Mouse (Mus musculus): ENCODE data around the gene Prkaa2. TPM values are rescaled to one million over a fixed set of nuclear protein-coding genes. Genes with fewer than 3 reads are reported as not detected.
A peak's percentile ranks its signal among the peaks of the same experiment; 100 is the strongest.

Gene Prkaa2
- polyA plus RNA-seq (2016; fragmentation: Nextera tagmentation; extraction: Ambion mirVana): 21.2 and 40.2 TPM in 2 replicates

- Histone ChIP-seq H3K27ac (peak within 1 kb of the TSS; percentile 94), H3K4me3 (peak within 1 kb of the TSS; percentile 82), H3K27me3 (ENCODE audit: insufficient read depth, poor library complexity, severe bottlenecking) (no peaks in the 10 kb centered on the region), H3K4me1 (peaks cover 13% of the 10 kb centered on the region), H3K9me3 (no peaks in the 10 kb centered on the region), H3K36me3 (no peaks in the 10 kb centered on the region)
- under 1% methylated on average over 72 of the region's 80 CpGs for WGBS
- peak; percentile 80 for DNase-seq (ENCODE audit: low spot score)
These were observed at the start of gene Prkaa2 for GRCm38 (mm10) chr4:105109199-105109989. Gene Prkaa2, minus strand, starts transcription at chr4:105109890.

- WGBS: 31% methylated on average over 6 of the region's 6 CpGs
- Histone ChIP-seq H3K4me1 (peaks cover 18% of the 10 kb centered on the region), H3K4me3 (peak overlapping the region; percentile 97), H3K27ac (no peak overlapping the region), H3K27me3 (ENCODE audit: insufficient read depth, poor library complexity, severe bottlenecking) (peaks cover 3% of the 10 kb centered on the region; the same call in 1 of the 2 replicates), H3K36me3 (0 out of 2 replicates have a peak, but pooled peaks cover 12% of the 10 kb centered on the region), H3K9me3 (no peaks in the 10 kb centered on the region)
- no peak for DNase-seq (ENCODE audit: low spot score)
These were observed 49.8 kb upstream of the Prkaa2 start for GRCm38 (mm10) chr4:105159531-105159870.

GRCm38 (mm10) chr4:105158651-105159530 lies 49.2 kb upstream of the Prkaa2 start:
- no peak for DNase-seq (ENCODE audit: low spot score)

GRCm38 (mm10) chr4:105158169-105158555 lies 48.5 kb upstream of the Prkaa2 start:
- WGBS: under 1% methylated on average over 26 of the region's 26 CpGs
- Histone ChIP-seq H3K27me3 (ENCODE audit: insufficient read depth, poor library complexity, severe bottlenecking) (peaks cover 3% of the 10 kb centered on the region; the same call in 1 of the 2 replicates), H3K4me1 (peaks cover 14% of the 10 kb centered on the region), H3K36me3 (0 out of 2 replicates have a peak, but pooled peaks cover 10% of the 10 kb centered on the region), H3K27ac (peak overlapping the region; percentile 93), H3K4me3 (peak overlapping the region; percentile 97), H3K9me3 (no peaks in the 10 kb centered on the region)
- peak; percentile 92 for DNase-seq (ENCODE audit: low spot score)

More at GRCm38 (mm10) chr4:105158651-105159530, 49.2 kb upstream of the Prkaa2 start:
- Histone ChIP-seq H3K27me3 (ENCODE audit: insufficient read depth, poor library complexity, severe bottlenecking) (peaks cover 3% of the 10 kb centered on the region; the same call in 1 of the 2 replicates), H3K4me1 (peaks cover 16% of the 10 kb centered on the region), H3K9me3 (no peaks in the 10 kb centered on the region), H3K4me3 (peak overlapping the region; percentile 97), H3K27ac (peak overlapping the region; percentile 93), H3K36me3 (0 out of 2 replicates have a peak, but pooled peaks cover 10% of the 10 kb centered on the region)
- 2% methylated on average over 18 of the region's 18 CpGs for WGBS

GRCm38 (mm10) chr4:105157276-105158168 lies 47.8 kb upstream of the Prkaa2 start, which contains the start of gene Plpp3:
Gene Plpp3, plus strand, starts transcription at chr4:105157347.
- WGBS: under 1% methylated on average over 76 of the region's 77 CpGs
- H3K27me3 ChIP-seq (ENCODE audit: insufficient read depth, poor library complexity, severe bottlenecking): peaks cover 3% of the 10 kb centered on the region; the same call in 1 of the 2 replicates
- DNase-seq (ENCODE audit: low spot score): peak; percentile 88
- H3K36me3 ChIP-seq: 0 out of 2 replicates have a peak, but pooled peaks cover 7% of the 10 kb centered on the region
- peaks cover 14% of the 10 kb centered on the region for H3K4me1 ChIP-seq
- H3K27ac ChIP-seq: peak within 1 kb of the TSS; percentile 93
- H3K4me3 ChIP-seq: peak within 1 kb of the TSS; percentile 97
- no peaks in the 10 kb centered on the region for H3K9me3 ChIP-seq

GRCm38 (mm10) chr4:105156955-105157275 lies 47.2 kb upstream of the Prkaa2 start:
- peak overlapping the region; percentile 97 for H3K4me3 ChIP-seq
- peak overlapping the region; percentile 93 for H3K27ac ChIP-seq
- 0 out of 2 replicates have a peak, but pooled peaks cover 6% of the 10 kb centered on the region for H3K36me3 ChIP-seq
- H3K9me3 ChIP-seq: no peaks in the 10 kb centered on the region
- no peak for DNase-seq (ENCODE audit: low spot score)
- H3K4me1 ChIP-seq: peaks cover 14% of the 10 kb centered on the region
- peaks cover 3% of the 10 kb centered on the region; the same call in 1 of the 2 replicates for H3K27me3 ChIP-seq (ENCODE audit: insufficient read depth, poor library complexity, severe bottlenecking)
- WGBS: 1% methylated on average over 4 of the region's 4 CpGs

- no peak for DNase-seq (ENCODE audit: low spot score)
- H3K4me1 ChIP-seq: peaks cover 14% of the 10 kb centered on the region
These were observed 46.6 kb upstream of the Prkaa2 start for GRCm38 (mm10) chr4:105156281-105156680.

GRCm38 (mm10) chr4:105153227-105153626 lies 43.5 kb upstream of the Prkaa2 start:
- DNase-seq (ENCODE audit: low spot score): no peak
- peaks cover 3% of the 10 kb centered on the region; the same call in 1 of the 2 replicates for H3K27me3 ChIP-seq (ENCODE audit: insufficient read depth, poor library complexity, severe bottlenecking)
- H3K9me3 ChIP-seq: no peaks in the 10 kb centered on the region
- H3K27ac ChIP-seq: no peak overlapping the region
- WGBS: 78% methylated on average over 3 of the region's 3 CpGs
- H3K36me3 ChIP-seq: no peaks in the 10 kb centered on the region
- no peaks in the 10 kb centered on the region for H3K4me1 ChIP-seq
- H3K4me3 ChIP-seq: no peak overlapping the region

More at GRCm38 (mm10) chr4:105156281-105156680, 46.6 kb upstream of the Prkaa2 start:
- Histone ChIP-seq H3K27me3 (ENCODE audit: insufficient read depth, poor library complexity, severe bottlenecking) (peaks cover 3% of the 10 kb centered on the region; the same call in 1 of the 2 replicates), H3K36me3 (0 out of 2 replicates have a peak, but pooled peaks cover 1% of the 10 kb centered on the region), H3K4me3 (no peak overlapping the region), H3K27ac (no peak overlapping the region), H3K9me3 (no peaks in the 10 kb centered on the region)
- 75% methylated on average over 7 of the region's 7 CpGs for WGBS

GRCm38 (mm10) chr4:105151911-105152690 lies 42.4 kb upstream of the Prkaa2 start:
- Histone ChIP-seq H3K27me3 (ENCODE audit: insufficient read depth, poor library complexity, severe bottlenecking) (peaks cover 3% of the 10 kb centered on the region; the same call in 1 of the 2 replicates), H3K9me3 (no peaks in the 10 kb centered on the region), H3K36me3 (no peaks in the 10 kb centered on the region), H3K27ac (no peak overlapping the region), H3K4me3 (no peak overlapping the region), H3K4me1 (no peaks in the 10 kb centered on the region)
- DNase-seq (ENCODE audit: low spot score): peak; percentile 82
- WGBS: 42% methylated on average over 14 of the region's 14 CpGs

- Histone ChIP-seq H3K27me3 (ENCODE audit: insufficient read depth, poor library complexity, severe bottlenecking) (no peaks in the 10 kb centered on the region), H3K4me3 (no peak overlapping the region), H3K27ac (no peak overlapping the region), H3K36me3 (no peaks in the 10 kb centered on the region), H3K4me1 (no peaks in the 10 kb centered on the region), H3K9me3 (no peaks in the 10 kb centered on the region)
- DNase-seq (ENCODE audit: low spot score): no peak
- WGBS: 88% methylated on average over 7 of the region's 7 CpGs
These were observed 39.8 kb upstream of the Prkaa2 start for GRCm38 (mm10) chr4:105149492-105149891.

GRCm38 (mm10) chr4:105133350-105134050 lies 23.8 kb upstream of the Prkaa2 start:
- Histone ChIP-seq H3K36me3 (no peaks in the 10 kb centered on the region), H3K9me3 (no peaks in the 10 kb centered on the region), H3K4me1 (peaks cover 5% of the 10 kb centered on the region; the same call in 1 of the 2 replicates), H3K27me3 (ENCODE audit: insufficient read depth, poor library complexity, severe bottlenecking) (no peaks in the 10 kb centered on the region), H3K27ac (no peak overlapping the region), H3K4me3 (no peak overlapping the region)
- DNase-seq (ENCODE audit: low spot score): no peak
- WGBS: 83% methylated on average over 4 of the region's 4 CpGs
